Mouse (Mus musculus): ENCODE data around the gene Acmsd.

DNA sequence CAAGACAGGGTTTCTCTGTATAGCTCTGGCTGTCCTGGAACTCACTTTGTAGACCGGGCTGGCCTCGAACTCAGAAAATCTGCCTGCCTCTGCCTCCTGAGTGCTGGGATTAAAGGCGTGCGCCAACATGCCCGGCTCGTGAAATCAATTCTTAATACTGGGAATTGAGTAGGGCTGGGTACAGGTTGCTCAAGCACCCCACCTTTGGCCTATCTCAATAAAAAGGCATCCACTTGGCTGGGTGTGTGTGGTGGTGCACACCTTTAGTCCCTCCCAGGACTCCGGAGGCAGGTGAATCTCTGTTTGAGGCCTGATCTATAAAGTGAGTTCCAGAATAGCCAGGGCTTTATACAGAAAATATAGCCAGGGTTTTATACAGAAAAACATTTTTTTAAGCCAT lies 79.5 kb downstream of the Acmsd start:
- TF ChIP-seq EP300 (IDR thresholded peaks at IDR 0.05; ENCODE audit: low read depth) = no peak
- no peak for TF ChIP-seq CTCF (IDR thresholded peaks at IDR 0.05; ENCODE audit: low read depth)
